Mouse (Mus musculus) bone marrow macrophage, adult 2 months (primary cell): Measurements from ENCODE around the gene Lce1a1.

ENCODE experiments used
- CTCF ChIP-seq: IDR thresholded peaks from 2 replicates; pipeline ENCODE4 v1.5.1; 2012; ENCODE audit warnings: low read depth, mild to moderate bottlenecking, low read length, moderate library complexity
- POLR2A ChIP-seq: IDR thresholded peaks from 2 replicates; pipeline ENCODE4 v1.6.1; 2012; ENCODE audit warnings: mild to moderate bottlenecking, low read depth, low read length, borderline replicate concordance

- no peak for TF ChIP-seq CTCF
- TF ChIP-seq POLR2A: no peak
Measured at GRCm38 (mm10) chr3:92648207-92648606, at the start of gene Lce1a1.
